Mouse (Mus musculus) neural tube, embryonic 11.5 days (tissue): ENCODE data around the gene Lamc3. TPM values are rescaled to one million over a fixed set of nuclear protein-coding genes. Genes with fewer than 3 reads are reported as not detected.
A peak's percentile ranks its signal among the peaks of the same experiment; 100 is the strongest.

Experiments
- ATAC-seq: fragments of 200-750 bp; cut with Nextera tagmentation; 2 replicates; pipeline ENCODE4 v1.8.0; 2017; ENCODE audit warnings: moderate number of reproducible peaks, mild to moderate bottlenecking, moderate TSS enrichment, moderate library complexity; ENCODE audit not compliant: insufficient read depth, low FRiP score, low TSS enrichment
- DNase-seq: peaks from one replicate; pipeline ENCODE4 v3.0.0-alpha.2; 2015; ENCODE audit warnings: low spot score
- H3K27ac ChIP-seq: fragments of 300-500 bp; sonication (generic); 2 replicates; pipeline ENCODE4 v1.5.1; 2014; ENCODE audit warnings: low read depth, mild to moderate bottlenecking, low read length
- H3K27me3 ChIP-seq: fragments of 300-500 bp; sonication (generic); 2 replicates; pipeline ENCODE4 v1.6.1; 2014; ENCODE audit warnings: mild to moderate bottlenecking, low read length, mixed read lengths; ENCODE audit not compliant: control insufficient read depth, insufficient read depth
- H3K36me3 ChIP-seq: fragments of 300-500 bp; sonication (generic); 2 replicates; pipeline ENCODE4 v1.6.1; 2014; ENCODE audit warnings: mild to moderate bottlenecking, low read length, moderate library complexity, mixed read lengths; ENCODE audit not compliant: control insufficient read depth, insufficient read depth
- H3K4me1 ChIP-seq: fragments of 300-500 bp; sonication (generic); 2 replicates; pipeline ENCODE4 v1.6.1; 2014; ENCODE audit warnings: low read length, mixed read lengths; ENCODE audit not compliant: control insufficient read depth, insufficient read depth
- H3K4me2 ChIP-seq: fragments of 300-500 bp; sonication (generic); 2 replicates; pipeline ENCODE4 v1.6.1; 2014; ENCODE audit warnings: low read depth, mild to moderate bottlenecking, moderate library complexity
- H3K4me3 ChIP-seq: fragments of 300-500 bp; sonication (generic); 2 replicates; pipeline ENCODE4 v1.5.1; 2014; ENCODE audit warnings: low read depth, low read length
- H3K9ac ChIP-seq: fragments of 300-500 bp; sonication (generic); 2 replicates; pipeline ENCODE4 v1.6.1; 2014; ENCODE audit warnings: mild to moderate bottlenecking, low read length
- H3K9me3 ChIP-seq: fragments of 300-500 bp; sonication (generic); 2 replicates; pipeline ENCODE4 v1.6.1; 2016; ENCODE audit warnings: low read length; ENCODE audit not compliant: control insufficient read depth
- WGBS: fragments of 180-500 bp; shearing (Covaris S2); extraction: QIAGEN DNeasy Blood & Tissue Kit; methylation state at CpG from one replicate; pipeline ENCODE4 v1.1.7; 2014; 5-methylcytosine and 5-hydroxymethylcytosine counted together
- polyA plus RNA-seq: library from polyadenylated mRNA; unstranded; fragments of >200 nt; fragmentation: Nextera tagmentation; extraction: Ambion mirVana; gene quantifications from 2 replicates; pipeline ENCODE4 v1.2.1, GENCODE M21; 2014

Gene Lamc3
- polyA plus RNA-seq, 1 experiment from 2014 or later: 8.1 TPM

DNA sequence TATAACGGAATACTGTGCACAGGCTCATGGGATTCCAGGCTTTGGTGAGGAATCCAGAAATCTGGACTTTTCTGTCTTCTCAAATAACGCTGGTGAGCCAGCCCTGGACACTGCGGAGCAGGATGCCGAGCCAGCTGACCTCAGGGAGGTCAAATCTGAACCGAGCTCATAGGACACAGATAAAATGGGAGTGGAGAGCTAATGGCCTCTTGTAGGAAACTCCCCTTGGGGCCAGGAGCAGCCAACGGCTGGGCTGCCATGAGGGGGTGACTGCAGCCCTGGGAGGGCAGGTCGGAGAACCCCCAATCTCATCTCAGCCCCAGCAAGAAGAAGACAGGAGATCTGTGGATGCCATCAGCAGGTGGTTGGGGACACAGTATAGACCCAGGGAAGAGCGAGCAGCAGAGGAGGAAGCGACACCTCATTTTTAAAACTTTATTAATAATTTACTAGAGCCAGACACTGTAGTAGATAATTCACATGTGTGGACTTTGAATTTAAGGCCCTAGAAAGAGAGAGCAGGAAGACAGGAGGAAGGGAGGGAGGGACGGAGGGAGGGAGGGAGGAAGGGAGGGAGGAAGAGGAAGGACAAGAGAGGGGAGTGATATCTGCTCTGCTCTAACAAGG lies 18.4 kb upstream of the Lamc3 start:
- no peak for ATAC-seq
- H3K9me3 ChIP-seq: no peaks in the 10 kb centered on the region
- no peaks in the 10 kb centered on the region for H3K36me3 ChIP-seq
- DNase-seq: no peak
- H3K4me1 ChIP-seq: peaks cover 7% of the 10 kb centered on the region
- no peak overlapping the region for H3K9ac ChIP-seq
- H3K27ac ChIP-seq: no peak overlapping the region
- no peaks in the 10 kb centered on the region for H3K27me3 ChIP-seq
- no peak overlapping the region for H3K4me3 ChIP-seq
- WGBS: 70% methylated on average over 10 of the region's 10 CpGs
- no peak overlapping the region for H3K4me2 ChIP-seq

DNA sequence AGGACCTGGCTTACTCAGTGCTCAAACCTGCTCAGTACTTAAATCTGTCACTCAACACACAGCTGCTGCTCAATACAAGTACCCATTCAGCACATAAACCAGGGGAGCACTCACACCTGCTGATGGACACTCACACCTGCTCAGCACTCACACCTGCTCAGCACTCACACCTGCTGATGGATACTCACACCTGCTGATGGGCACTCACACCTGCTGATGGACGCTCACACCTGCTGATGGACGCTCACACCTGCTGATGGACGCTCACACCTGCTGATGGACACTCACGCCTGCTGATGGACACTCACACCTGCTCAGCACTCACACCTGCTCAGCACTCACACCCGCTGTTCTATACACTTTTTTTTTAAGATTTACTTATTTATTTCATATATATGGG lies 17.4 kb upstream of the Lamc3 start:
- Histone ChIP-seq H3K27me3 (no peaks in the 10 kb centered on the region), H3K4me2 (no peak overlapping the region), H3K36me3 (no peaks in the 10 kb centered on the region), H3K27ac (no peak overlapping the region), H3K4me3 (no peak overlapping the region), H3K4me1 (peaks cover 7% of the 10 kb centered on the region), H3K9me3 (no peaks in the 10 kb centered on the region), H3K9ac (no peak overlapping the region)
- no peak for DNase-seq
- 97% methylated on average over 5 of the region's 5 CpGs for WGBS
- ATAC-seq: no peak

DNA sequence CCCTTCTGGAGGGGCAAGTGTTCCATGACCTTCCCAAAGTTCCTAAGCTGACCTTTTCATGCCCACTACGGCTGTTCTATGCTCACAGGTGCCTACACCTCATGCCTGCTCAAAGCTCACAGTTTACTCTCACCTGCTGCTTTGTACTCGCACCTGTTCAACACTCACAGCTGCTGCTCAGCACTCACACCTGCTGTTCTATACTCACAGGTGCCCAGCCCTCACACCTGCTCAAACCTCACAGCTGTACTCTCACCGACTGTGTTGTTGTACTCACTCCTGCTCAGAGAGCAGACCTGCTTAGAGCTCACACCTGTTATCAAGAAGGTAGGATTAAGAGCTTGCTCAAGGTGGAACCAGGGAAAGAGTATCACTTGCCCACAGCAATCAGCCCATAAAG lies 16.4 kb upstream of the Lamc3 start:
- Histone ChIP-seq H3K36me3 (no peaks in the 10 kb centered on the region), H3K4me2 (no peak overlapping the region), H3K9me3 (no peaks in the 10 kb centered on the region), H3K9ac (no peak overlapping the region), H3K4me3 (no peak overlapping the region), H3K27ac (no peak overlapping the region), H3K27me3 (0 out of 2 replicates have a peak, but pooled peaks cover 2% of the 10 kb centered on the region), H3K4me1 (peaks cover 3% of the 10 kb centered on the region)
- no peak for ATAC-seq
- DNase-seq: no peak
- WGBS: 75% methylated on average over 3 of the region's 3 CpGs

DNA sequence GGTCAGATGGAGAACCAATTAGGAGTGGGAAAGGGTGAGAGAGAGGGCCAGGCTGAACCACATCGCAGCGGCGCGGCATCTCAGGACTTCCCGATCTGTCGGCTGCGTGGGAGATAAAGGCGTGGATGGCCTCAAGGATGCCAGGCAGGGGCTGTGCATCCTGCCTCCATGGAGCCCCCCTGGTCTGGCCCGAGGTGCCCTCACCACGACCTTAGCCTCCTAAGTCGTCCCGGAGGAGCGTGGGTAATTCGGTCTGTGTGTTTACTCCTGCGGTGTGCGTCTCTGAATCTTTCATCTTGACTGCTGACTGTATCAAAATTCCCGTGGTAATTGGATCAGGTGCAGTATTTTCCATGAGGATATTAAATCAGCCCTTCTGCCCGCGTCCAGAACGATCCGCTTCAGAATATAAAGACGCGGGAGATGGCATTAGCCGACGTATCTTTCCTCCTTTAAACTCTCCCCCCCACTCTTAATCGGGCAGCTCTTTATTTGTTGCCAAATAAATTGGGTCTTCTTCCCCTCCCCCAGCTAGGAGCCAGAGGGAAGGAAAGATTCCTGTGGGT lies 12.7 kb upstream of the Lamc3 start:
- H3K4me1 ChIP-seq: 0 out of 2 replicates have a peak, but pooled peaks cover 3% of the 10 kb centered on the region
- 66% methylated on average over 26 of the region's 26 CpGs for WGBS
- H3K36me3 ChIP-seq: no peaks in the 10 kb centered on the region
- H3K27me3 ChIP-seq: 0 out of 2 replicates have a peak, but pooled peaks cover 2% of the 10 kb centered on the region
- no peak overlapping the region for H3K27ac ChIP-seq
- peak; percentile 26 for DNase-seq
- no peaks in the 10 kb centered on the region for H3K9me3 ChIP-seq
- ATAC-seq: no peak
- H3K4me2 ChIP-seq: no peak overlapping the region
- H3K4me3 ChIP-seq: no peak overlapping the region
- H3K9ac ChIP-seq: no peak overlapping the region

DNA sequence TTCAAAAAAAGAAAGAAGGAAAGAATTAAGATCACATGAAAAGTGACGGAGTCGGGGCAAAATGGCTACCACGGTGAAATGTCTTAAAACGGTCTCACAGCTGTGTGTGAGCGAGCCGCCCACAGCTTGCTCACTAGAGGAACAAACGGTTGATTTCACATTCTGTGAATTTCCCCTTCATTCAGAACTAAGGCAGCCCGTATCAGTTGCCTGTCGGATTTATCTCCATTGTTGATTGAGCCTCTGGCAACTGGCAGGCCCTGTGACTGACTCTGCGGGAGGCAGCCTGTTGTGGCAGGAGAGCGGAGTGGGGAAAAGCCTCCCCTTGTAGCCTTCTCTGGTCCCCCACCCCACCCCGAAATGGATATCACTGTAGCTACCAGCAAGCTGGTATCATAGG lies 10.6 kb upstream of the Lamc3 start:
- 0 out of 2 replicates have a peak, but pooled peaks cover 9% of the 10 kb centered on the region for H3K4me1 ChIP-seq
- H3K9me3 ChIP-seq: no peaks in the 10 kb centered on the region
- 44% methylated on average over 12 of the region's 12 CpGs for WGBS
- no peak overlapping the region for H3K9ac ChIP-seq
- H3K36me3 ChIP-seq: no peaks in the 10 kb centered on the region
- no peak overlapping the region for H3K4me3 ChIP-seq
- no peak overlapping the region for H3K4me2 ChIP-seq
- H3K27ac ChIP-seq: no peak overlapping the region
- ATAC-seq (no peak), DNase-seq (no peak)
- H3K27me3 ChIP-seq: 0 out of 2 replicates have a peak, but pooled peaks cover 2% of the 10 kb centered on the region

DNA sequence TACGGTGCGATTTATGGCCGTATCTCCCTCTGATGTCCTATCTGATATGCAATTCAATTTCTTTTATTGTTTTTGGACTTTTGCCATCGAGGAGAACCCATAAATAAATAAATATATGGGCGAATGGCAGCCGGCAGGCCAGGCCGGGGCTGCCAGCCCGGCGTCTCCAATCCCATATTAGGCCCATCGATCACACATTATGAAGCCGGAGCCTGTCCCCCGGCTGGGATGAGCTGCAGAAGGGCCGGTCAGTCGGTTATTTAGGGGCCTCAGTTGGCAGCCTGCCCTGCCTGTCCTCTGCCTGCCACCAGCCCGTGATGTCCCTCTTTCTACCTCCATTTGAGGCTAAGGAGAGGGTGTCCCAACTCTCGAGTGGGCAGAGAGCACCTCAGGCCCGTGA lies 8.5 kb upstream of the Lamc3 start:
- Histone ChIP-seq H3K27me3 (peaks cover 13% of the 10 kb centered on the region; the same call in 1 of the 2 replicates), H3K4me3 (no peak overlapping the region), H3K27ac (no peak overlapping the region), H3K9me3 (no peaks in the 10 kb centered on the region), H3K36me3 (no peaks in the 10 kb centered on the region), H3K4me2 (no peak overlapping the region), H3K4me1 (0 out of 2 replicates have a peak, but pooled peaks cover 9% of the 10 kb centered on the region), H3K9ac (no peak overlapping the region)
- 84% methylated on average over 17 of the region's 17 CpGs for WGBS
- no peak for DNase-seq
- no peak for ATAC-seq

DNA sequence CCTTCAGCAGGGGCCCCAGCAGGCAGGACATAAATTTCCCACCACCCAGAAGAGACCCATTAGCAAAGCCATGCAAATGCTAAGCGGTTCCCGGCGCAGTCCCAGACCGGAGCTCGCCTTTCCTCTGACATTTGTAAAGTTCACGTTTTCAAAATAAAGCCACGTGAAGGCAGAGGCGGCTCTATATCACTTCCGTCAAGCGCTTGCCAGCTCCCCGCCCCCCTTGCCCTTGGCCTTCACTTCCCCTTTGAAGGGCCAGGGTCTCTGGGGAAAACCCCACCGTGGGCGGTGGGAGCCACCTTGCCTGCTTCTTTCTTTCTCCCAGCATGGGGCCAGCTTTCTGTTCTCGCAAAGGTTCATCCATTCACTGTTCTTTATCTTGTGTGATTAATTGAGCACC lies 6.2 kb upstream of the Lamc3 start:
- no peak overlapping the region for H3K4me3 ChIP-seq
- H3K36me3 ChIP-seq: no peaks in the 10 kb centered on the region
- 0 out of 2 replicates have a peak, but pooled peaks have one; percentile 13 for ATAC-seq
- peaks cover 16% of the 10 kb centered on the region for H3K27me3 ChIP-seq
- no peak overlapping the region for H3K27ac ChIP-seq
- DNase-seq: peak; percentile 37
- H3K9me3 ChIP-seq: no peaks in the 10 kb centered on the region
- H3K4me2 ChIP-seq: no peak overlapping the region
- no peak overlapping the region for H3K9ac ChIP-seq
- 1% methylated on average over 14 of the region's 14 CpGs for WGBS
- 0 out of 2 replicates have a peak, but pooled peaks cover 9% of the 10 kb centered on the region for H3K4me1 ChIP-seq

DNA sequence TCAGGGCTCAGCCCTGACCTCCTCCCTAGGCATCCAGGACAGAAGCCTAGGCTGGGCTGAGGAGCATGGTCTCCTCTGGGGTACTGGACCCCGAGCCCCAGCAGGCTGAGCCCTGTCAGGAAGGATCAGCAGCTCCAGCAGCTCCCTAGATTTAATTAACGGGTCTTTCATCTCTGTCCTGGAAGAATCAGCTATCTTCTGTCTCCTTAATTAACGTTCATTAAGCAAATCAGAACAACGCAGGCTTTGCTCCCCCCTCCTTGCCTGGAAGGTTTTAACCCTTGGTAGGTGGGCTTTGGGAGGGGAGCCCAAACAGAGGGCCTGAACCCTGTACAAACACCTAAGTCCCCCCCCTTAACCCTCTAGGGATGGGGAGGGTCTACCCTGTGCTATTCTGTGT lies 4.0 kb upstream of the Lamc3 start:
- Histone ChIP-seq H3K27ac (no peak overlapping the region), H3K36me3 (no peaks in the 10 kb centered on the region), H3K4me3 (no peak overlapping the region), H3K4me1 (0 out of 2 replicates have a peak, but pooled peaks cover 6% of the 10 kb centered on the region), H3K9me3 (no peaks in the 10 kb centered on the region), H3K9ac (no peak overlapping the region), H3K27me3 (peaks cover 38% of the 10 kb centered on the region), H3K4me2 (no peak overlapping the region)
- DNase-seq: no peak
- 44% methylated on average over 4 of the region's 4 CpGs for WGBS
- no peak for ATAC-seq

DNA sequence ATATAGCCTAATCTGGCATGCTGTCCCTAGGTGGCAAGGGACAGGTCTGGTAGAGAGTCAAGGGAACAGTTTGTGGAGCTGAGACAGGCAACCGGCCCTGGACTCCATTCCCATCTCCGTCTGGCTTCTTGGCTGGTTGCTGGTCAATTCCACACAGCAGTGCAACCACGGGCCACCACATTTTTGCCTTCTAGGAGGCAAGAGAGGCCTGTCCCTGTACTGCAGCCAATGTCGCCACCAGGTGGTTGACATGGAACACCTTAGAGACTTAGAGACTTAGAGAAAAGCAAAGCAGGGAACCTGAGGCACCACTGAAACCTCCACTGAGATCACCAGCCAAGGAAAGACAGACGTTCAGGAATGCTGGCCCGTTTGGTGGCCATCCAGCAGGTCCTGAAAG lies 2.3 kb upstream of the Lamc3 start:
- H3K4me2 ChIP-seq: no peak overlapping the region
- peaks cover 41% of the 10 kb centered on the region for H3K27me3 ChIP-seq
- no peak overlapping the region for H3K9ac ChIP-seq
- 27% methylated on average over 6 of the region's 6 CpGs for whole genome bisulfite sequencing
- H3K27ac ChIP-seq: no peak overlapping the region
- DNase-seq: peak; percentile 65
- H3K4me3 ChIP-seq: no peak overlapping the region
- H3K36me3 ChIP-seq: no peaks in the 10 kb centered on the region
- ATAC-seq: no peak
- H3K9me3 ChIP-seq: no peaks in the 10 kb centered on the region
- H3K4me1 ChIP-seq: 0 out of 2 replicates have a peak, but pooled peaks cover 6% of the 10 kb centered on the region
